Mouse (Mus musculus) c-Kit-negative CD71-positive TER-119-positive erythroid progenitor cells, embryonic 14.5 days (primary cell): ENCODE measurements around the gene Kcnab1.

Source experiments
- DNase-seq: peaks from one replicate; pipeline ENCODE4 v3.0.0-alpha.2; 2013; ENCODE audit warnings: low read depth, low spot score

Gene Kcnab1

DNA sequence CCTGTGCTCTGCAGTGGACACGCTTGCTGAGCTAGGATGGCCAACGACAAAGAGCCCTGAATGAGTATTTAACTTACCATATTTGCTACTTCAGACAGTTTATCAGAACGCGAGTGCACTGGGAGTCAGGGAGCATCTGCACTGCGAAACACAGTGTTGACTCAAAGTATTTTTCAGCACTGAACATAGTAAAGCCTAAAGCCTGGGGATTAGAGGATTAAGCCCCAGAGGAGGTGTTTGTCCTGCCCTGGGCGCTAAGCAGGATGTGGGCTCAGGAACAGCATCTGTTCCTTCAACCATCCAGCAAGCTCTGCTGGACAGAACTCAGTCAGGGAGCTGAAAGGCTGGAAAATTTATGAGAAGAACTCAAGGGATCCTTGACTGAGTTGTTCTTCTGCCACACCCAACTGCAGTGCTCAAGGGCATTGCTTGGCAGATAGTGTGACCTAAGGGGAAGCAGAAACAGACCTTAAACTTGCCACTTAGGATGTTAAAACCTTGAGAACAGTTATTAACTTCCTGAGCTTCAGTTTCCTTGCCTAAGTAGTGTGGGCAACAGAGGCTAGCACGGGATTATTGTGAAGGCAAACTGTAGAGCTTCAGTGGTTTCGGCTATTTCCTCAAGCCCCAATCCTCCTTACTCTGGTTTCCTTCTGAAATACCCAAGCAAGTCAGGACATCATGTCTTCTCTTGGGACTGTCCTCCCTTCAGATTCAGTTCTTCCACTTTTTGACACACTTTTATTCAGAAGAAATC is 94.4 kb downstream of the Kcnab1 start:
- DNase-seq, result no peak

DNA sequence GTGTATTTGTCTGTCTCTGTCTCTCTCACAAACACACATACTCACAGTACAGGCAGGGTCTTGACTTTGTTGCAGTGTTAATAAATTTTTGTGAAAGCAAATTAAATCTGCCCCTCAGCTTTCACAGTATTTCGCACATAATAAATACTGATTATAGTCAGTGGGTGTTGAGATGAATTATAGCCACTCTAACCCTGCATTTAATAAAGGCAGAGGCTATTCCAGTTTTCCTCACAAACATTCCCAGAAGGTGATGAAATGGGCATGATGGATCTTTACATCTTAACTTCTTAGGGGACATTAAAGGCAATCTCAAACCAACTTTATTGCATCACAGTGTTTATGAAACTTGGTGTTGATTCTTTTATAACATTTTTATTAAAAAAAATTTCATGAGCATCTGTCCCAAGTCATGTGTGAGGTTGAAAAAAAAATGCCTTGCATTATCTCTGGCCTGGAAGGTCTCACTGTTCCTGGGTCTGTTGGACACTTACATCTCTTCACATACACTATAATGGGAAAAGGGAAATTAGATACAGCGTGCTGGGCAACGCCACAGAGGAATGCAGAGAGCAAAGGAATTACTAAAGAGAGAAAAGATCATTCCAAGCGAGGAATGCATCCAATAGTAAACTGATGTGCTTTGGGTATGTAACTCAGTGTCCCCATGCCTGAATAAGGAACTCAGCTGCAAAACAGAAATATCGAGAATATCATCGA is 95.3 kb downstream of the Kcnab1 start:
- no peak for DNase-seq

DNA sequence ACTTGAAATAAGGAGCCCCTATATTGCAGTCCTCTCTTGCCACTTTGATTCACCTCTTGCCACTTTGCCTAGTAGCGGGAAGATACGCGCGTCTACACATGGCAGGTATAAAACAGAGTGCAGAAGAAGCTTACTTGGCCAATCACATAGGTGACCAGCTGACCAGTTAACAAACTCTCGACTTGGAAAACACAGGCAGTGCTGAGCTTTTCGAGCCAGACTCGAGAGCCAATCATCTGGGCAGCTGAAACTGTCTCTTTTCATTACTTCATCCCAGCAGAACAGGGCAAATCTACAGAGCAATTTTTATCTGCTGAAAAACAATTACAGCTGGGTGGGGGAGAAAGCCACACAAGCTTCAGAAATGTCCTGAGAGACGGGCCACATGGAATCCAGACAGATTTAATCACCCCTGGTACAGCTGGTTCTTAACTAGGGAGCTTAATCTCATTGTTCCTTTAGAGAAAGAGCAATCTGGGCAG is 96.4 kb downstream of the Kcnab1 start:
- DNase-seq, result no peak

DNA sequence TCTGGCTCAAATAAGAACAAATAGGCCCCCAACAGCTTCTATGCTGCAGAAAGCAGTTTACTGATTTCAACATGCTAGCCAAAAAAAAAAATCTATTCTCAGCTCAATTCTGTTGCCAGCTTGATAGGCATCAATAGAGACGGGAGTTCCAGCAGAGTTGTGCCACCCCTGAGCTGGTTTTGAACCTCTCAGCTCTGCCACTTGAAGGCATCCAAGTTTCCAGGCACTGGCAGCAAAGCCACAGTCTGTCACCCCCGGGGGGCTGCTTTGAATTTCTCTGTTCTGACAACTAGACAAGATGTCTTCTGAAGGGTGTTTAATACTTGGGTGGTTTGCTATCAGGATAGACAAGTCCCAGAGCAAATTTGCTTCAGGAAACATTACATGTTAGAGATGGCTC is 104.5 kb downstream of the Kcnab1 start:
- no peak for DNase-seq

DNA sequence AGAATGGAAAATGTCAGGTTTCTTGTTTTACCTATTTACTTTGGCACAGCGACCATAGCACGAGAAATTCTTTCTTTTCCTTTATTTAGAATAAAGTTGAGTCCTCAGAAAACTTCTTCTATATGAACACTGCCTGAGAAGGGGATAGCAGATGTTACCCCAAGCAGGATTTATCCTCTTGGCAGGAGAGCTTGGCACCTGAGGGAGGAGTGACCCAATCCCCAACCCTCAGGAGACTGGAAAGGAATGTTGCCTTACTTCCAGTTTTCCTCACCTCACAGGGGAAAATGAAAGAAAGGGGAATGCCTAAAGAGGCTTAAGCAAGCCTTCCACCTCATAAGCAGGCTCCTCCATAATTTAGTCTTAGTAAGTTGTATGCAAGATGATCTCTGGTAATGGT is 105.5 kb downstream of the Kcnab1 start:
- DNase-seq, result no peak

DNA sequence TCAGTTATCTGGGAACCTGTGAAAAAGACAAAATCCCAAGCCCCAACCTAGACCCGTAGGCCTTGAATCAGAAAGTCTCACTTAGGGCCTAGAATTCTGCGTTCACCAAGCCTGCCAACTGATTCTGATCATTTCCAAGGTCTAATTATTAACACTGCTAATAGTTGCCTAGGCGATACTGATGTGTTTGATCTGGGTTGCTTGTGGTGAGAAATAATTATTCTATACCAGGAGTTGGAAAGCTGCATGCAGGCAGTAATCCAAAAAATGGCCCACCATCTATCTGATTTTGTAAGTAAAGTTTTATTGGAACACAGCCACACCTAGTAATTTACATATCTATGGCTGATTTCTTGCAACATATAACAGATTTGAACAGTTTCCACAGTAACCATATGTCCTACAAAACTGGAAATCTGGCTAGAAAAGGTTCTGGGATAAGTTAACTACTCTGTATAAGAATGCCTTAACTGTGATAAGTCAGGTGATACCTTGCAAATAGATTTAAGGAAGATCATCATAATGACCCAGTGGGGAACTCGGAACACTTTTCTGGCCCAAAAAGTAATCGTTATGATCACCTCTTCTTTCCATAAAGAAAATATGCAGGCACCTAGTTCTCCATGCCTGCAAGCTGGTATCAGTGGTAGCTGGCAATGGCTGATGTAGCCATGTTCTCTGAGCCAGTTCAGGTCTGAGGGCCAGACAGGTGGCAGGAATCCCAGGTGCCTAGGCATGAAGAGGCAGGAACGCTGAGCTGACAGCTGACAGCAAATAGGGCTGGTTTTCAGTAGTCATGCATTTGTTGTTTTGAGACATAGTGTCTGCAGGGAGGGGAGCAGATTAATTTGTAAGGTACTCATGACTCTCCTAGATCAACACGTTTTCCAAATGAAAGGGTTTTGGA is 108.7 kb downstream of the Kcnab1 start:
- no peak for DNase-seq

DNA sequence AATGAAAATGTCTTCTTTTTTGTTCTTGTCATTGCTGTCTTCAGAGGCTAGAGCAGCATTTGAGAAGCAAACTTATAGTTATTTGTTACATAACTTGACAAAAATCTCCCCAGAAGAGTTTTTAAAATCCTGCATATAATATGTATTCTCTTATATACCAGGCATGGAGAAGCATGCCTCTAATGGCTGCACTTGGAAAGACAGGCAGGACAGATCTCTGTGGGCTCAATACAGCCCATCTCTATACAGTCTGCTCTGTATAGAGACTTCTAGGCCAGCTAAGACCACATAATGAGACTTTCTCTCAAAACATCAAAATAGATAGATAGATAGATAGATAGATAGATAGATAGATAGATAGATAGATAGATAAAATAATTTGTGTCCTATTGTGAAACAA is 111.1 kb downstream of the Kcnab1 start:
- DNase-seq, result no peak

DNA sequence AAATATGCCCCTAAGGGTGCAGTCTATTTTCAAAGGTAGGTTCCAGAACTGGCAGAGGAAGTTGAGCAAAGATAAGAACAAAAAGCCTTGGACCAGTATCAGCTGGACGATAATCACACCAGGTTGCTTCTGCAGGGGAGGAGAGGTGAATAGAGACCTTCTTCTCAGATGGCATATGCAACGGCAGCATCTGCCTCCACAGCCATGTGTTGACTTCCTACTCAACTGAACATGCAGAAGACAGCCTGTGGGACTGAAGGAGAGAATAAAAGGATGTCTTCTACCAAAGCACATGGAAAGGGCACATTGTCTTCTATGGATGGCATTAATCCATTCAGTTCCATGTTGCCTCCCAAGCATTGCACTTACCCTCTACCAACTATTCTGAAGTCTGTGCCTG is 114.5 kb downstream of the Kcnab1 start:
- no peak for DNase-seq

DNA sequence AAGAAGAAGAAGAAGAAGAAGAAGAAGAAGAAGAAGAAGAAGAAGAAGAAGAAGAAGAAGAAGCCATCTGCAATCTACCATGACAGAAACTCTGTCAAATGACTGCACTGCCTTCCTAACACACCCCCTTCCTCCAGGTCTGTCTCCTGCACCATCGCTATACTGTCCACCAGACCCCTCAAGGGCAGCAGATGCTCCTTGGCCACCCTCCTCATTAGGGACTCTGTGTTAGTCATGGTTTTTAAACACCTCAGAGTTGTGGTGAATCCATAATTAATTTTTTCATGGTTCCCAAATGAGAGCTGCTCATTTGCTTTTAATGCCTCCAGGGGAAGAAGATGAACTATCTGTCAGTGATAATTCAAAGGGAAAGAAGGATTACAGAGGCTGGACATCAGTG is 121.8 kb downstream of the Kcnab1 start:
- no peak for DNase-seq

DNA sequence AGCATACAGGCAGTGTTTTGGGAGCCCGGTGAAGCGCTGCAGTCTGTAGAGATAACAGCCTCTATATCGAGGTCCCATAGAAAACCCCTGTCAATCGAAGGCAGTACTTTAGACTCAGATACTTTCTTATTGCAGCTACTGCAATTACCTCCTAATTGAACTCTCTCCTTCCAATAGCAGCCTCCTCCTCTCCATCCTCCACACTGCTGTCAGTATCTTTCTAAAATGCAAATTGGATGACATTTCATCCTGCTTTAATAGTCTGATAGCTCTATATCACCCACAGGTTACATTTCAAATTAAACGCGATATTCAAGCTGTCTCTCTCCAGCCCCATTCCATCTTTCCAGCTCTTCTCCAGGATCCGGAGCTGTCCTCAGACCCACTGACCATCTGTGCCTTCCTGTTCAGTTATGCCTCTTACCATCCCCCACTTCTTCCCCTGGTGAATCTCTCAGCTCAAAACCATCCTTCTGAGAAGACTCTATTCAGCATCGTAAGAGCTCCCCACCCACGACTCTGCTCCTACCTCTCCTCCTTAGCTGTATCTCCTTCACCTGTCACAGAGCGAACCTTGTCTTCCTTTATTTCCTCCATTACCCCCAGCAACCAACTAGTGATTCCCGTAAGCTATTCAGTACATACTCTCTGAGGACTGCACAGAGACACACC is 122.4 kb downstream of the Kcnab1 start:
- DNase-seq, result no peak

DNA sequence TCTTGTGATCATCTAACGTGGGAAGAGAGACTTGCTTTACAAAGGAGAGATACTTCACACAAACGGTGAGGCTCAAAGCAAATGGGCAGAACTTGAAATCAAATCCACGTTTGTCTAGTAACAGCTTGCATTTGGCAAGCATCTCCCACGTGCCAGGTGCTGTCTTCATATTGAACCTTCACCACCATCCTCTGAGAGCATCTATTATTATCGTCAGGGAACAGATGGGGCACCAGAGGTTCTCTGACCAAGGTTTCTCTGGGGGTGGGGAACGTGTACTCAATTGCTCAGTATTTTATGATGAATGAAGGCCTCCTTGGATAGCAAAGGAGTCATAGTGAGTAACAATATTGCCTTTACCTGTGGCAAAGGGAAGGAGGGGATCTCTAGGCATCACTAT is 139.8 kb downstream of the Kcnab1 start:
- DNase-seq, result no peak

DNA sequence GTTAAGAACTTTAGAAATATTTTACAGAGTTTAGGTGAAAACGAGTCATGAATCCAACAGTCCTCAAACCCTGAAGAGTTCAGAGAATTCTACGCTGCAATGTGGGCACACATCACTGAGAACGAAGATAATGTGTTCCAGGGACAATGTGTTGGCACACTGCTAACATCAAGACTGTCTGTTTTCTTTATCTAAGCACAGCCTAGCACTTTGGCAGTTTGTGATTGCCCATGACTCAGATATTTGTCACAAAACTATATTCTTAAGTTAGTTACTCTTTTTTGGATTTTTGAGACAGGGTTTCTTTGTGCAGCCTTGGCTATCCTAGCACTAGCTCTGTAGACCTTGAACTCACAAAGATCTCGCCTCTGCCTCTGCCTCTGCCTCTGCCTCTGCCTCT is 151.3 kb downstream of the Kcnab1 start:
- no peak for DNase-seq

DNA sequence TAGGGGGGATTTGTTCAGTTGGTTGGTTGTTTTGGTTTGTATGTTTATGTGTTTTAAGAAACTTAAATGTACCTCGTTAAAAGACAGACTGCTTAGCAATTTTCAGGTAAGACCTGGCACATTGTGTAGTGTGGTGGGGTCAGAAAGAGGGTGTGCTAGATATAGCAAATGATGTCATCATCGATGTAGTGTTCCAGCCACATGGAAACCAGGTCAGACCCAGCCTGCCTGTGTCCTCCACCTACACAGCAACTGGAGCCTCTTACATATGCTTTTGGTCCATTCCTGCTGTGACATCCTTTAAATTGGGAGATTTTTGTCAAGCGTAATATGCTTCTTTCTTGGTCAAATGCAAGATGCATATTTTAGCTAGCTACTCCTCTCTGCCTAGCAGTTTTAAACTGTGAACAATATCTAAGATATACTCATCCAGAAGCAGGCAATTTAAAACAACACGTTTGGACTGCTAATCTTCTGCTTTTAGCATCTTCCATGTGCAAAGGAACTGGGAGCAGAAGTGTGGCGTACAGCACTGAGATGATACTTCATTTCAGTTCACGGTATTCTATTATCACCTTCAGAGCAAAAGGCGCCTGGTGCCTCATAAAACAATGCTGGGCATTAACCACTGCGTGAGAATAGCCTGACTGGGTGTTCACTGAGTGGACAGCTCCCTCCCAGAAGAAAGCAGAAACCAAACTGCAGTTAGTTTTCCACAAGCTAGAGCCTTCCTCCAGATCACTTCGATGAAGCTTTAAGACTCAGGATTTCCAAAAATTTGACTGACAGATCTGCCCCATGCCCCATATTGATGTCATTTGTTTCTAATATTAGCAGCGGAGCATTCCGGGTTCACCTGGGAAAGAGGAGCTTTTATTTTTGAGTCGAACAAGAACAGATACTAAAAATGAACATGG is 153.6 kb downstream of the Kcnab1 start:
- no peak for DNase-seq

DNA sequence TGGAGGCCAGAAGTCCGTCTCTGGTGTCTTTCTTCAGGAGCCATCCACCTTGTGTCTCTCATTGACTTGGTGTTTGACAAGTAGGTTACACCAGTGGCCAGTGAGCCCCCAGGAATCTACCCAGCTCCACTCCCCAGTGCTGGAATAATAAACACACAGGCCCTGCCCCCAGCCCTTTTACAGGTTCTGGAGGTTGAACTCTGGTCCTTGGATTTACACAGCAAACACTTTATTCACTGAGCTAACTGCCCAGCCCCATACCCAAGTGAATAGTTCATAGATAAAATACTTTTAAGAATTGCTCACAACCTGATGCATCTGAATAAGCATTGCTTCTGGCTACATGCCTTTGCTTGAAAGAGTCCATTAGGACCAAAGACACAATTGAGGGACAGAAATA is 164.1 kb downstream of the Kcnab1 start:
- DNase-seq, result no peak

DNA sequence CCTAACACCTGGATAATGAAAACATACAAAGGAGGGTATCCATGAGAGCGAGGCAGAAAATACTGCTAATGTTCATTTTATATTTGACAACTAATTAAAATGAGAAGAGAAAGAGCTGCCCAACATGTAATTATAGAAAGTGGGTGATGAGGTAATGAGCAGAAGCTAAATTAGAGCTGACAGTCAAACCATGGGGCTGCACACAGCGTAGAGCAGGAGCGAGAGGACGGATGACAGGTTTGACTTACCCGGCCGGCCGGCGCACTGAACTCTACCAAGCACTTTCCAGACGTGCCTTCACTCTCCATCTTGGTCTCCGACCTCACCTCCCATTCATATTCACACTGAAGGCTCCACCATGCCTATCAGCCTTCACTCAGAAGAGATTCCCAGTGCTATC is 168.6 kb downstream of the Kcnab1 start:
- DNase-seq, result no peak

DNA sequence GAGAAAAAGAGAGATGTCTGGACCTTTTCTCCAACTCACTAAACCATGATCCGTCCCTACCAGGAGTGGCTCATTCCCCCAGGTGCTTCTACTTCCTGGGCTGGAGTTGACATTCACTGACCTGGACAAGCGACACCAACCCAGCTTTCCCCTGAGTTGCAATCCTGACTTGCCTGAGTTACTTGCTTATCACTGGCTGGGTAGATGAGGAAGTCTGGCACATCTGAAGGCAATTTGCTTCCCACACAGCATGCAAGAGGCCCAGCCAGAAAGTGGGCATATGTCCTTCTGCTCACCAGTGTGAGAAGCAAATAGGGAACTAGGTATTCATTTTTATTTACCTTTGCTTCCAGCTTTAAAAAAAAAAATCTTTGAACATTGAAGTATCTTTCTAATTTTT is 174.2 kb downstream of the Kcnab1 start:
- DNase-seq, result no peak

DNA sequence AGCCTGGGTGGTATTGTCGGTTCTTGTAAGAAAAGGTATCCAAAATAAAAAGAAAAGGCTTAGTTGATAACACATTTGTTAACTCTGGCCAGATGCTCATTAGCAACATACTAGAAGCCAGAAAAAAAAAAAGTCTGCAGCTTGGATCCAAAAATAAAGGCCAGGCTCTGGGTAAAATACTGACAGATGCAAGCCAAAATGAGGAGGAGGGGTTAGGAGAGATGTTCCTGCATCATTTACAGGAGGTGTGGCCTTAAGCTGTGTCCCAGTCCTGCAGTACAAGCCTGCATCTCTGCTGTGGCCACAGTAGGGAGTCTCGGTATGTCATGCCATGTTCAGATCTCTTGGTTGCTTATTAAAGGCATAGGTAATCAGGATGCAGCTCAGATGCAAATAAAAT is 179.8 kb downstream of the Kcnab1 start:
- no peak for DNase-seq

DNA sequence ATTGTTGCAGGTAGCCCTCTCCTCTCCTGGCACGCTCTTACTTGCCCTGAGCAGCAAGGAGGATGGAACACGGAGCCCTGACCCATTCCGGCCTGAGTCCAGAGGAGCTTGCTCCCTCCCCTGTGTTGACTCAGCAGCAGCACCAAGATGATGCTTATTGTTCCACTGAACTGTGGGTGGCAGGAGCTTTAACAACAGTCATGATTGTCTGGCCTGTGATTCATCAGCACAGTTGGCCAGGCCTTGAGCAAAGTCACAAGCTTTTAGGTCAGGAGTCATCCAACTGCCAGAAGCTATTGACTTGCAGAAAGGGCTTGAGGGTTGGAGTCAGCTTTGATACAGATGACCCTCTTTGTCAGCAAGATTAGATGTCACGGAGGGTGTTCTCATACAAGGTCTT is 187.8 kb downstream of the Kcnab1 start:
- DNase-seq, result no peak

DNA sequence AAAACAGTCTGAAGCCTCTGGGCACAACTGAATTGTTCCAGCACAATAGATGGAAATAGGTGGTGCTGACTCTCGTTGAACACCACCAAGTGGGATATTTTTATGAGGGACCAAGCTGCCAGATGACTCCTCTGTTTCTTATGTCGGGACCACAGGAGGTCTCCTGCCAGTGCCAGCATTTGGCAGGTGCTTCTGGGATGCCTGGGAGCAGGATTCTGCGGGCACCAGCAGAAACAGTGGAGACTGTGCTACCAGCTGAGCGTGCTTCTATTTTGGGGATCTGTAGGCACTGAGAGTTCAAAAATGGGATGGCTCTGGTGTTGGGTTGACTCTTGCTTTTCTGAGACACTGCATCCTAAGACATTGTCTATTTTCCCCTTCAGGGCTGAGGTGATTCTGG is 190.0 kb downstream of the Kcnab1 start:
- DNase-seq, result no peak

DNA sequence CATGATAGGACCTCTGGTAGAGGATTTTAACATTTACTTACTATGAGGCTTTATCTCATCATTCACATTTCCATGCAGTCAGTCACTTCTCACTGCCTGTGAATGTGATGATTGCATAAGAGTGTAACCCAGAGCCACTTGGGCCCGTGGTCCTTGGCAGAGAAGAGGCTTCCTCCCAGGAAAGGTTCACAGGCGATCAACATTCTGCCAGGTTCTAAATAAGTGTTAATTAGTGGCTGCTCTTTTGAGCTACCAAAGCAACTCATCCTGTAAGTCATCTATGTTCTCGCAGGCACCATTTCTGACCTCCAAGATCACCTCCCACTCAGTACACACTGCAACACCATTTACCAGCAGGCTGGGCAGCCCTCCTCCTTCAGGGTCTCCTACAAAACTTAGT is 192.3 kb downstream of the Kcnab1 start:
- no peak for DNase-seq

DNA sequence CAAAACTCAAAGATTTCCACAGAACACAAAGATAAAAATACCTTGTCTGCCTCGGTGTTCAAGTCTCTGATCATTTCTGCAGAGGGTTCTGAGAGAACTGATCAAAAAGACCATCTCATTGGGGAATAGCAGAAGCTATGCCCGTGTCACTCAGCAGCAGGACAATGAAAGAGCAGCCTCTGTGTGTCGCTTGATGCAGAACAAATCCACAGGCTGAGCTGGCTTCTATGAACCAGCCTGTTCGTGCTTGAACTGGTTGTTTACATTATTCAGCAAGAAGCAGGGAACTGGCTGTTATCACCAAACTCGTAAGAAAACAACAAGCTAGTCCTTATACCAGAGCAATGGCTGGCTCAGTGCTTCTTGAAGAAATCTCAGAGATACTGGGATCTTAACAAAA is 193.4 kb downstream of the Kcnab1 start:
- DNase-seq, result no peak
